Mouse (Mus musculus): Measurements from ENCODE around the gene Insig1. TPM values are rescaled to one million over a fixed set of nuclear protein-coding genes. Genes with fewer than 3 reads are reported as not detected.

The Insig1 gene
- polyA plus RNA-seq, 1 experiment from 2014 or later, result 44.3 TPM

DNA sequence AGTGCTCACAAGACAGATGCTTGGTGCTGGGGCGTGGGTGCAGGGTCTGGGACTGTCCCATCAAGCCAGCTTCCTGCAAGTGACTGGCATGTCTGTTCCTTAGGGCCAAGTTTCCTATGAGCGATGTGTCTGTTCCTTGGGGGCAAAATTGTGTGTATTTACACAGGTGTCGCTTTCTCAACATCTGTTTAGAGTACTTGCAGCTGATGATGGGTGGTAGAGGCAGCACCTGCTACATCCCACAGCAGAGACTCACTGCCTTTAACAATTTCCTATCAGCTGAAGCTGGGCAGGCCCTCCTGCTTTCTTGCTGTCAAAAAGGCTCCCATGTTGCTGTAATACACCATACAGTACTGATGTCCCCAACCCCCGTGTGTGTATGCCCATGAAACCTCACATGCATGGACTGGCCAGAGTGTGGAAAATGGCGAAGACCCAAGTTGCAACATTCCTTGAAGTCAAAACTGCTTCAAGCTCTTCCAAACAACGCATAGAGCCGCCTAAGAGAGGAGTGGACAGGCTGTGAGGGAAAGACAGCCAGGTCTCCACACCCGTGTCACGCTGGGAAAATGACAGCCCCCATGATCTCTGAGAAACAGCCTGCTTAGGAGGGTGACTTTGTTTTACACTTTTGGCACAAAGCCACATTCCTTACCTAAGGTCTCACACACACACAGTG is 875 bp upstream of the Insig1 start:
- 20% methylated on average over 9 of the region's 9 CpGs for WGBS
- Histone ChIP-seq H3K36me3 (ENCODE audit: insufficient read depth, low read length) (peaks cover 12% of the 10 kb centered on the region), H3K4me1 (replicated peaks; ENCODE audit: insufficient read depth, low read length) (peaks cover 7% of the 10 kb centered on the region), H3K4me2 (ENCODE audit: low read length) (peak overlapping the region; percentile 76), H3K4me3 (replicated peaks; ENCODE audit: low read depth, low read length) (peak overlapping the region; percentile 64), H3K27ac (peak overlapping the region; percentile 88), H3K9me3 (replicated peaks; ENCODE audit: low read length) (no peaks in the 10 kb centered on the region), H3K27me3 (ENCODE audit: insufficient read depth, low read length) (no peaks in the 10 kb centered on the region), H3K9ac (ENCODE audit: low read depth, low read length) (peak overlapping the region; percentile 61)
- ATAC-seq (replicated peaks; ENCODE audit: low FRiP score, low read depth) (no peak), DNase-seq (ENCODE audit: low spot score) (peak; percentile 2)
- TF ChIP-seq CTCF (IDR thresholded peaks at IDR 0.05; ENCODE audit: low read depth), result no peak

DNA sequence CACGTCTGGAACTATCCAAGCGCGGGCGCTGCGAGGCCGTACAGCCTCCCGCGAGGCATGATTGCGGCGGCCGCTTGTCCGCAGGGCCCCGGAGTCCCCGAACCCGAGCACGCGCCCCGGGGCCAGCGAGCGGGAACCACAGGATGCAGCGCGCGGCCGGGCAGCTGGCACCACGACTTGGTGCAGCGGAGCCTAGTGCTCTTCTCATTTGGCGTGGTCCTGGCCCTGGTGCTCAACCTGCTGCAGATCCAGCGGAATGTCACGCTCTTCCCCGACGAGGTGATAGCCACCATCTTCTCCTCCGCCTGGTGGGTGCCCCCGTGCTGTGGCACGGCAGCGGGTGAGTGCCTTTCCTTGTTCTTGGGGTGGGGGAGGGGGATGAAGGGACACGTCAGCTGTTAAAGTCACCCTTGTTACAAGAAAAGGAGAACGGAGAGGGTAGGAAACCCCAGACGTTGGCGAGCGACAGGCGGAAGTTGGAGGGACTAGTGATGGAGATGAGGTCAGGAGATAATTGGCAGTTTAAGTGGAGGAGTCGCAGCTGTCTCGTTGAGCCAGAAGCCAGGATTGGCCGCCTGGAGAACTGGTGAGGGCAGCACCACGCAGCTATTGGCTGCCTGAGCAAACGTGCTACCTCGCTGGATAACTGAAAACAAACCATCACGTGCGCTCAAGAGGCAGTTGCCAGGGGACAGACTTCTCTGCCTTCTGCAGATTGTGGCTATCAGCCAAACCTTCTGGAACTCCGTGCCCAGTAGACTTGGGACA is 477 bp downstream of the Insig1 start:
- Histone ChIP-seq H3K36me3 (ENCODE audit: insufficient read depth, low read length) (peaks cover 23% of the 10 kb centered on the region), H3K9me3 (replicated peaks; ENCODE audit: low read length) (no peaks in the 10 kb centered on the region), H3K27me3 (ENCODE audit: insufficient read depth, low read length) (no peaks in the 10 kb centered on the region), H3K4me2 (ENCODE audit: low read length) (peak overlapping the region; percentile 76), H3K4me1 (replicated peaks; ENCODE audit: insufficient read depth, low read length) (peaks cover 7% of the 10 kb centered on the region), H3K9ac (ENCODE audit: low read depth, low read length) (peak overlapping the region; percentile 75), H3K27ac (peak overlapping the region; percentile 87), H3K4me3 (replicated peaks; ENCODE audit: low read depth, low read length) (peak overlapping the region; percentile 64)
- 1% methylated on average over 50 of the region's 50 CpGs for WGBS
- peak; percentile 4; the same call in 1 of the 2 replicates for TF ChIP-seq CTCF (IDR thresholded peaks at IDR 0.05; ENCODE audit: low read depth)
- peak; percentile 95 for DNase-seq (ENCODE audit: low spot score)
- peak; percentile 64 for ATAC-seq (replicated peaks; ENCODE audit: low FRiP score, low read depth)

DNA sequence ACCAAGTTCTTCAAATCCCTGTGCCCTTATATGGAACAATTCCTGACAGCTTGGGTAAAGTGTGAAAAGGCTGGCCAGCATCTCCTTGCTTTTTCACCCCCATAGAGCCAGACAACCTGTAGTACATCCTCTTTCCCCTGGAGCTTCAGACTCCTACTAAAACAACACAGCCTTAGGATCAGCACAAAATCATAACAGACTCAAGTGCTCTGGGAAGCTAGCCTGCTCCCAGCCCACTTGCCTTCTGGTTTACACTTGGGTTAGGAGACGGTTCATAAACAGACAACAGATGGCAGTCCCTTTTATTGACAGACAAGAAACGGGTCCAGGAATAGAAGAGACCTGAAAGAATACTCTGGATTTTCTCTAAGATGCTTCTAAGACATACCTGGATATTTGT is 8.3 kb downstream of the Insig1 start:
- Histone ChIP-seq H3K4me2 (ENCODE audit: low read length) (no peak overlapping the region), H3K27ac (no peak overlapping the region), H3K36me3 (ENCODE audit: insufficient read depth, low read length) (peaks cover 18% of the 10 kb centered on the region), H3K9ac (ENCODE audit: low read depth, low read length) (no peak overlapping the region), H3K4me1 (replicated peaks; ENCODE audit: insufficient read depth, low read length) (no peaks in the 10 kb centered on the region), H3K27me3 (ENCODE audit: insufficient read depth, low read length) (no peaks in the 10 kb centered on the region), H3K4me3 (replicated peaks; ENCODE audit: low read depth, low read length) (no peak overlapping the region), H3K9me3 (replicated peaks; ENCODE audit: low read length) (no peaks in the 10 kb centered on the region)
- no peak for ATAC-seq (replicated peaks; ENCODE audit: low FRiP score, low read depth)
- DNase-seq (ENCODE audit: low spot score), result no peak
- no peak for TF ChIP-seq CTCF (IDR thresholded peaks at IDR 0.05; ENCODE audit: low read depth)
- WGBS, result 66% methylated on average over 2 of the region's 2 CpGs

GRCm38 (mm10) chr5:28081127-28081526 is 10.0 kb downstream of the Insig1 start:
- no peak for DNase-seq (ENCODE audit: low spot score)
- H3K9ac ChIP-seq (ENCODE audit: low read depth, low read length), result no peak overlapping the region
- no peaks in the 10 kb centered on the region for H3K9me3 ChIP-seq (replicated peaks; ENCODE audit: low read length)
- no peak for ATAC-seq (replicated peaks; ENCODE audit: low FRiP score, low read depth)
- H3K36me3 ChIP-seq (ENCODE audit: insufficient read depth, low read length), result peaks cover 5% of the 10 kb centered on the region; the same call in 1 of the 2 replicates
- no peaks in the 10 kb centered on the region for H3K4me1 ChIP-seq (replicated peaks; ENCODE audit: insufficient read depth, low read length)
- no peak overlapping the region for H3K4me3 ChIP-seq (replicated peaks; ENCODE audit: low read depth, low read length)
- no peak overlapping the region for H3K27ac ChIP-seq
- H3K4me2 ChIP-seq (ENCODE audit: low read length), result no peak overlapping the region
- 56% methylated on average over 2 of the region's 2 CpGs for WGBS
- no peak for TF ChIP-seq CTCF (IDR thresholded peaks at IDR 0.05; ENCODE audit: low read depth)
- H3K27me3 ChIP-seq (ENCODE audit: insufficient read depth, low read length), result no peaks in the 10 kb centered on the region

DNA sequence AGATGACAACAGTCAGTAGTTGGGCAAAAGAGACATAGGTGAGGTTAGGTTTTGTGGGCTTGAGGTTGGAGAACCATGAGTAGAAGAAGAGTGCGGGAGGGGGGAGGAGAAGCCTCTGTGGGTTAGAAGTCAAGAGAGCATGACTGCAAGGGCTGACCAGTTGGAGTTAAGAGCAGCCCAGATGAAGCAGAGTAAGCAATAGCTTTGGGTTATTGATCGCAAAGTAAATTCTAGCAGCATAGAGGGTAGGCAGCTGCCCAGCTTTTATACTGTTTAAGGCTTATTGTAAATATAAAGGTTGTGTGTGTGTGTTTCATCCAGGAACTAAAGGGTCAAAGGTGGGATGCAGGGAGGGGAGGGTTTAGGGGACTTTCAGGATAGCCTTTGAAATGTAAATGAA is 10.7 kb downstream of the Insig1 start:
- Histone ChIP-seq H3K27me3 (ENCODE audit: insufficient read depth, low read length) (no peaks in the 10 kb centered on the region), H3K9me3 (replicated peaks; ENCODE audit: low read length) (no peaks in the 10 kb centered on the region), H3K9ac (ENCODE audit: low read depth, low read length) (no peak overlapping the region), H3K4me2 (ENCODE audit: low read length) (no peak overlapping the region), H3K4me3 (replicated peaks; ENCODE audit: low read depth, low read length) (no peak overlapping the region), H3K36me3 (ENCODE audit: insufficient read depth, low read length) (no peaks in the 10 kb centered on the region), H3K27ac (no peak overlapping the region), H3K4me1 (replicated peaks; ENCODE audit: insufficient read depth, low read length) (no peaks in the 10 kb centered on the region)
- no peak for ATAC-seq (replicated peaks; ENCODE audit: low FRiP score, low read depth)
- WGBS, result 92% methylated on average over 2 of the region's 2 CpGs
- no peak for DNase-seq (ENCODE audit: low spot score)
- no peak for TF ChIP-seq CTCF (IDR thresholded peaks at IDR 0.05; ENCODE audit: low read depth)

DNA sequence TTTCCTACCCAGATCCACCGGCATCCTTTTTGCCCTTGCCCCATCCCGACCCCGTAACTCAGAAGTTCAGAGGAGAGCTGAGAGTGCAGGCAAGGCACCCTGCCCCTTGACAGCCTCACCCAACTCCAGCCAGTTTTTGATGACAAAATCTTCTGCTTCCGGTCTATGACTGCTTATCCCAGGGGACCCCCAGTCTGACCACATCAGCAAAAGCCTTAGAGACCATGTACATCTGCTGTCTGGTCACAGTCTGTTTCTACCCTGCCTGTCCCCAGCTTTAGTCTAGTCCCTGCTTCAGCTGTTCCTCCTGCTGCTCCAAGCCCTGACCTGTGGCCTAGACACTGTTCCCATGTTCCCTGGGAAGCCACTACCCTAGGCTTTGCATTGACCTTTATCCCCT is 11.1 kb downstream of the Insig1 start:
- Histone ChIP-seq H3K4me2 (ENCODE audit: low read length) (no peak overlapping the region), H3K9ac (ENCODE audit: low read depth, low read length) (no peak overlapping the region), H3K9me3 (replicated peaks; ENCODE audit: low read length) (no peaks in the 10 kb centered on the region), H3K36me3 (ENCODE audit: insufficient read depth, low read length) (no peaks in the 10 kb centered on the region), H3K4me1 (replicated peaks; ENCODE audit: insufficient read depth, low read length) (no peaks in the 10 kb centered on the region), H3K27me3 (ENCODE audit: insufficient read depth, low read length) (no peaks in the 10 kb centered on the region), H3K4me3 (replicated peaks; ENCODE audit: low read depth, low read length) (no peak overlapping the region), H3K27ac (no peak overlapping the region)
- no peak for TF ChIP-seq CTCF (IDR thresholded peaks at IDR 0.05; ENCODE audit: low read depth)
- no peak for DNase-seq (ENCODE audit: low spot score)
- 80% methylated on average over 4 of the region's 4 CpGs for WGBS
- ATAC-seq (replicated peaks; ENCODE audit: low FRiP score, low read depth), result 0 out of 2 replicates have a peak, but pooled peaks have one; percentile 40

All from kidney, postnatal 0 days (tissue).